Mouse (Mus musculus) mouse embryonic stem cell (cell line): ENCODE data around the gene Rsph14.

Experiments
- in situ Hi-C, 2 experiments: fragments of 300-500 bp; cut with MboI; formaldehyde crosslinking; loops; 1 replicate in 1 of 2; 3 replicates in 1 of 2; pipeline ENCODE4 v1.14.3; 2019 to 2020; ENCODE audit warnings: low sequenced_read_pairs in 2 of 2, low pct_unique_long_range_greater_than_20kb in 1 of 2, mixed read lengths in 1 of 2; ENCODE audit not compliant: unreplicated experiment in 1 of 2

The Rsph14 gene

GRCm38 (mm10) chr10:75032395-75032794 is at the start of gene Rsph14:
TSS of gene Rsph14 (minus strand) at chr10:75032586.
- in situ Hi-C loops = no loop called here

GRCm38 (mm10) chr10:75078174-75079128 is 46.1 kb upstream of the Rsph14 start:
- in situ Hi-C loops = no loop called here

GRCm38 (mm10) chr10:75075665-75076064 is 43.3 kb upstream of the Rsph14 start:
- in situ Hi-C loops = no loop called here

- in situ Hi-C loops = no loop called here
These were observed 38.0 kb upstream of the Rsph14 start for GRCm38 (mm10) chr10:75070281-75070976.

GRCm38 (mm10) chr10:75068624-75069328 is 36.4 kb upstream of the Rsph14 start:
- in situ Hi-C loops = no loop called here

GRCm38 (mm10) chr10:75068086-75068485 is 35.7 kb upstream of the Rsph14 start:
- in situ Hi-C loops = no loop called here

GRCm38 (mm10) chr10:75067446-75067845 is 35.1 kb upstream of the Rsph14 start:
- in situ Hi-C loops = no loop called here

GRCm38 (mm10) chr10:75065691-75066090 is 33.3 kb upstream of the Rsph14 start:
- in situ Hi-C loops = no loop called here

- in situ Hi-C loops = no loop called here
These were observed 31.0 kb upstream of the Rsph14 start for GRCm38 (mm10) chr10:75063301-75063965.

GRCm38 (mm10) chr10:75062621-75063020 is 30.2 kb upstream of the Rsph14 start:
- in situ Hi-C loops = no loop called here

GRCm38 (mm10) chr10:75062189-75062561 is 29.8 kb upstream of the Rsph14 start:
- in situ Hi-C loops = no loop called here

- in situ Hi-C loops = no loop called here
These were observed 29.2 kb upstream of the Rsph14 start for GRCm38 (mm10) chr10:75061341-75062188.

- in situ Hi-C loops = no loop called here
These were observed 28.5 kb upstream of the Rsph14 start for GRCm38 (mm10) chr10:75060843-75061235.

- in situ Hi-C loops = no loop called here
These were observed 27.9 kb upstream of the Rsph14 start, which contains the start of gene Bcr for GRCm38 (mm10) chr10:75060217-75060842. TSS of gene Bcr (plus strand) at chr10:75060592.

GRCm38 (mm10) chr10:75059396-75059795 is 27.0 kb upstream of the Rsph14 start:
- in situ Hi-C loops = loop anchor here (5.0 to 10.0 kb wide), 2 partner anchors 95 to 98 kb away; no protein-coding TSS in a partner anchor

GRCm38 (mm10) chr10:75058761-75059395 is 26.5 kb upstream of the Rsph14 start:
- in situ Hi-C loops = loop anchor here (5.0 to 10.0 kb wide), 2 partner anchors 96 to 98 kb away; no protein-coding TSS in a partner anchor

- in situ Hi-C loops = loop anchor here (5.0 to 10.0 kb wide), 2 partner anchors 96 to 99 kb away; no protein-coding TSS in a partner anchor
These were observed 25.9 kb upstream of the Rsph14 start for GRCm38 (mm10) chr10:75058336-75058735.
